Mouse (Mus musculus) heart, adult 2 months (tissue): ENCODE measurements around the gene Gm42906. TPM values are rescaled to one million over a fixed set of nuclear protein-coding genes. Genes with fewer than 3 reads are reported as not detected.

Experiments
- DNase-seq, 2 experiments: peaks; one replicate each; pipeline ENCODE4 v3.0.0; 2021
- H3K27ac ChIP-seq: fragments of 200-600 bp; 2 replicates; pipeline ENCODE4 v1.8.1; 2022
- H3K27me3 ChIP-seq: fragments of 200-500 bp; 2 replicates; pipeline ENCODE4 v1.6.1; 2012; ENCODE audit warnings: mild to moderate bottlenecking, low read length, inconsistent platforms, mixed read lengths; ENCODE audit not compliant: control insufficient read depth, insufficient read depth
- H3K36me3 ChIP-seq: fragments of 200-500 bp; 2 replicates; pipeline ENCODE4 v1.6.1; 2012; ENCODE audit warnings: low read length, inconsistent platforms; ENCODE audit not compliant: control insufficient read depth, insufficient read depth
- H3K4me1 ChIP-seq: fragments of 200-500 bp; 2 replicates; pipeline ENCODE4 v1.6.1; 2011; ENCODE audit warnings: low read length; ENCODE audit not compliant: control insufficient read depth, insufficient read depth
- H3K4me3 ChIP-seq: fragments of 200-600 bp; 2 replicates; pipeline ENCODE4 v1.8.1; 2022
- H3K79me2 ChIP-seq: fragments of 200-500 bp; replicated peaks from 2 replicates; pipeline ENCODE4 v1.6.1; 2012; ENCODE audit warnings: mild to moderate bottlenecking, inconsistent platforms, low read length, moderate library complexity, mixed read lengths; ENCODE audit not compliant: control insufficient read depth, insufficient read depth
- H3K9ac ChIP-seq: fragments of 200-500 bp; 2 replicates; pipeline ENCODE4 v1.6.1; 2012; ENCODE audit warnings: low read depth, mild to moderate bottlenecking, control low read depth, inconsistent platforms, low read length, mixed read lengths
- CTCF ChIP-seq: fragments of 200-600 bp; IDR thresholded peaks from 2 replicates; pipeline ENCODE4 v1.8.1; 2022; ENCODE audit warnings: antibody characterized with exemption, mild to moderate bottlenecking, moderate library complexity
- EP300 ChIP-seq: fragments of 200-500 bp; IDR thresholded peaks from 2 replicates; pipeline ENCODE4 v1.6.1; 2011; ENCODE audit warnings: low read depth, low read length, control low read depth; ENCODE audit not compliant: insufficient read depth
- POLR2A ChIP-seq: fragments of 200-500 bp; IDR thresholded peaks from 2 replicates; pipeline ENCODE4 v1.6.1; 2011; ENCODE audit warnings: mild to moderate bottlenecking, low read depth, low read length, control low read depth; ENCODE audit not compliant: insufficient read depth
- WGBS: fragments of 180-500 bp; shearing (Covaris S2); methylation state at CpG from one replicate; pipeline ENCODE4 v1.1.7; 2018; 5-methylcytosine and 5-hydroxymethylcytosine counted together
- intact Hi-C: fragments of 180-260 bp; cut with DNase I; formaldehyde crosslinking; loops from one replicate; pipeline ENCODE4 v1.15.1; 2025
- polyA plus RNA-seq: library from polyadenylated mRNA; depleted of rRNA; stranded (reverse); fragments of >200 nt; gene quantifications from 2 replicates; pipeline ENCODE4 v1.2.3, GENCODE M21; 2012
- total RNA-seq, 2 experiments: library from RNA; stranded (reverse); gene quantifications; 2 replicates each; pipeline ENCODE4 v1.2.3; 2021

Gene Gm42906
- total and polyA plus RNA-seq, 3 experiments: 2.9 TPM; not detected in 2

DNA sequence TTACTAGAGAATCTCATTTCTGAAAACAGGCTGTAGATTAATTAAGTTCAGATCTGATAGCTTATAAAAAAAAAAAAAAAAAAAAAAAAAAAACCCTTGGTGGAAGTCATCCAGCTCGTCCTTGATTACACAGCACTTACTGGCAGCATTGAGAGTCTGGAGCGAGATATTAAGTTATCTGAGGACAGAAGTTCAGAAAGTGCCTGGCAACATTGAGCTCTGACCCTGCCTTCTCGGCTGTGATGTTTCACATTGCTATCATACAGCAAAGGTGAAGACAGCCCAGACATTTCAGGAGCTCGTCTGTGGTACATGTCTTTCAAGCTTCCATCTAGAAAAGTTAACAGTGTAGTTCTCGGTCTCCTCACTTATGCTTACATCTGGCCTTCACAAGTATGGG lies 290.1 kb downstream of the Gm42906 start:
- DNase-seq: no peak
- Histone ChIP-seq H3K36me3 (peaks cover 22% of the 10 kb centered on the region), H3K4me3 (no peak overlapping the region), H3K9ac (no peak overlapping the region), H3K27ac (no peak overlapping the region; the same call in 1 of the 2 replicates), H3K4me1 (peaks cover 18% of the 10 kb centered on the region), H3K27me3 (no peaks in the 10 kb centered on the region), H3K79me2 (0 out of 2 replicates have a peak, but pooled peaks cover 4% of the 10 kb centered on the region)
- intact Hi-C loops: no loop called here
- WGBS: 31% methylated on average over 5 of the region's 5 CpGs
- no peak for TF ChIP-seq POLR2A
- 0 out of 2 replicates have a peak, but pooled peaks have one; percentile 38 for TF ChIP-seq EP300
- no peak for TF ChIP-seq CTCF

DNA sequence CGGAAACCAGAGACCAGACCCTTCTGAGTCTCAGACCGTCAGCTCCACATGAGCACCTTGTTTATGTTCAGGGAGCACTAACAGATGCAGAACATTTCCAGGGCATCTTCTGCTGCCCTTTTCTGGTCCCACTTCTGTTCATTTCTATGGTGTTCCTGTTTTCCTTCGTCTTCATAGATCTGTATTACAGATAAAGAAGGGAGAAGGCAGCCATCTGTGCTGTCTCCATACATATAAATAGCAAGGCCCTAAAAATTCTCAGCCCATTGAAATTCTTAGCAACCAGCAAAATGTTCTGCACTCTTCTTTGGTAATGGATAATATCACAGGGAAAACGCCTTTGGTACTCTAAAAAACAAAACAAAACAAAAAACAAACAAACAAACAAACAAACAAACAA lies 290.7 kb downstream of the Gm42906 start:
- 0 out of 2 replicates have a peak, but pooled peaks cover 4% of the 10 kb centered on the region for H3K79me2 ChIP-seq
- no peak overlapping the region for H3K4me3 ChIP-seq
- H3K9ac ChIP-seq: no peak overlapping the region
- DNase-seq: no peak
- intact Hi-C loops: no loop called here
- no peaks in the 10 kb centered on the region for H3K27me3 ChIP-seq
- peaks cover 19% of the 10 kb centered on the region for H3K36me3 ChIP-seq
- H3K27ac ChIP-seq: no peak overlapping the region
- WGBS: 77% methylated on average over 4 of the region's 4 CpGs
- H3K4me1 ChIP-seq: peaks cover 12% of the 10 kb centered on the region
- TF ChIP-seq POLR2A: no peak
- TF ChIP-seq EP300: no peak
- TF ChIP-seq CTCF: no peak

DNA sequence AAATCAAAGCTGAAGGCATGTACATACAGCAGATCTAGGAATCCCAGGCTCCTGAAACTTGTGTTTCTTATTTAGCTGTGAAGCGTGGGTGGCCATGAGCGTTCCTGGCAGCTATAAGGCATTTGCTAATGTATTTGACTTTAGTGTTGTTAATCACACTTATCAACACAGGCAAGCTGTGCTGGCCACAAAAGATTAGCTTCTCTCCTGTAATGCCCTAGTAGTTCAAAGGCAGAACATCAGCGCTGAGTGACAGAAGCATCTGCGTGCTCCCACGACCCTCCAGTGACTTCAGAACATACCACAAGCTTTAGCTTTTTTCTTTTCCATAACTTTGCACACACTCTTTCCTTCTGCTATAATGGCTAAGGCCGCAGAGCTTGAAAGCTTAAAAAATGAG lies 292.0 kb downstream of the Gm42906 start:
- no peak overlapping the region for H3K9ac ChIP-seq
- DNase-seq: no peak
- intact Hi-C loops: no loop called here
- H3K36me3 ChIP-seq: peaks cover 16% of the 10 kb centered on the region
- TF ChIP-seq CTCF: no peak
- no peak for TF ChIP-seq EP300
- no peak for TF ChIP-seq POLR2A
- H3K4me1 ChIP-seq: peaks cover 9% of the 10 kb centered on the region
- H3K27ac ChIP-seq: no peak overlapping the region
- no peaks in the 10 kb centered on the region for H3K27me3 ChIP-seq
- no peak overlapping the region for H3K4me3 ChIP-seq
- whole genome bisulfite sequencing: 74% methylated on average over 6 of the region's 6 CpGs
- 0 out of 2 replicates have a peak, but pooled peaks cover 3% of the 10 kb centered on the region for H3K79me2 ChIP-seq

DNA sequence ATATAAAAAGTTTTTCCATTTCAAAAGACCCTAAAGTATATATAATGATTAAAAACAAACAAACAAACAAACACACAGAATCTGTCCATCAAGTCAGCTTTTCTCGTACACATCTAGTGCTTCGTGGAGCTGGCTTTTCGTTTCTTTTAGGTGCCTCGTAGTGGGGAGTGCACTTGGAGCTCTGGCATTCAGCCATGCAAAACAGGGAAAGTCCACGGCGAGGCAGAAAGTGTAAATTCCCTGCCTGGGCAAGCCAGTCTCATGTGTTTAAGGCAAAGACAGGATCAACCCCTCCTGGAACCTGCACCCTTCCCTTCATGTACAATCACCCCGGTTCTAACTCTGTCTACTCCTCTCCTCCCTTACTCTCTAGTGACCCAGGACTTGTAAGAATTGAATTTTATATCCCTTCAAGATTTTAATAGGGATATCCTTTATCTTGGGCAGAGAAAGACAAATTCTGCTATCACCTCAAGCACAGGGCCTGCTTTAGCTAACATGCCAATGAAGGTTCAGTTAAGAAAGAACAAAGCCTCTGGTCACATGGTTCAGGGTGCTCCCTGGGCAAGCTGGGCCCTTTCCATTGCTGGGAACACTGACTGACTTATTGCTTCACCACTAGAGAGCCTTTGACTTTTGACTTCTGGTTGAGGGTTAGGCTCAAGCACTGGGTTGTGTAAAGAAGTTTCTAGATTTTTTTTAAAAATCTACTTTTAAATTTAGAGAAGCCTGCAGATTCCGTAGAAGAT lies 292.7 kb downstream of the Gm42906 start:
- intact Hi-C loops: no loop called here
- no peak overlapping the region for H3K27ac ChIP-seq

DNA sequence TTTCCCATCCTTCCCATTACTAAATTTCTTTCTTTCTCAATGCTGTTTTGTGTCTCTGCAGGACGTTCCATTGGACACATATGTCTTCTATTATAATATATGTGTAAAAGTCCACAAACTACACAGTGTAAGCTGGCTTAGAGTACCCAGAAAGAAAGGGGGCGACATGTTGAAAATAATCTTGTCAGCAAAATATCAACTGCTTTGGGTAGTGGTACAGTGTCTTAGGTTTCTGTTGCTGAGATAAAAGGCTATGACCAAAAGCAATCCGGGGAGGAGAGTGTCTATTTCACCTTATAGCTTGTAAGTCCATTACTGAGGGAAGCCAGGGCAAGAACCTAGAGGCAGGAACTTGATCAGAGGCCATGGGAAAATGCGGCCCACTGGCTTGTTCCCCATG lies 293.8 kb downstream of the Gm42906 start:
- H3K27ac ChIP-seq: no peak overlapping the region
- 0 out of 2 replicates have a peak, but pooled peaks cover 3% of the 10 kb centered on the region for H3K79me2 ChIP-seq
- no peak overlapping the region for H3K4me3 ChIP-seq
- peaks cover 16% of the 10 kb centered on the region for H3K4me1 ChIP-seq
- H3K27me3 ChIP-seq: no peaks in the 10 kb centered on the region
- peaks cover 17% of the 10 kb centered on the region for H3K36me3 ChIP-seq
- no peak for DNase-seq
- 97% methylated on average over 4 of the region's 4 CpGs for WGBS
- TF ChIP-seq EP300 (no peak), POLR2A (no peak), CTCF (no peak)
- intact Hi-C loops: no loop called here
- H3K9ac ChIP-seq: no peak overlapping the region

More for the DNA sequence above, 292.7 kb downstream of the Gm42906 start:
- 0 out of 2 replicates have a peak, but pooled peaks cover 3% of the 10 kb centered on the region for H3K79me2 ChIP-seq
- no peak for DNase-seq
- peaks cover 11% of the 10 kb centered on the region for H3K4me1 ChIP-seq
- no peaks in the 10 kb centered on the region for H3K27me3 ChIP-seq
- H3K4me3 ChIP-seq: no peak overlapping the region
- TF ChIP-seq EP300 (no peak), CTCF (no peak), POLR2A (no peak)
- no peak overlapping the region for H3K9ac ChIP-seq
- 54% methylated on average over 8 of the region's 8 CpGs for WGBS
- H3K36me3 ChIP-seq: peaks cover 16% of the 10 kb centered on the region

DNA sequence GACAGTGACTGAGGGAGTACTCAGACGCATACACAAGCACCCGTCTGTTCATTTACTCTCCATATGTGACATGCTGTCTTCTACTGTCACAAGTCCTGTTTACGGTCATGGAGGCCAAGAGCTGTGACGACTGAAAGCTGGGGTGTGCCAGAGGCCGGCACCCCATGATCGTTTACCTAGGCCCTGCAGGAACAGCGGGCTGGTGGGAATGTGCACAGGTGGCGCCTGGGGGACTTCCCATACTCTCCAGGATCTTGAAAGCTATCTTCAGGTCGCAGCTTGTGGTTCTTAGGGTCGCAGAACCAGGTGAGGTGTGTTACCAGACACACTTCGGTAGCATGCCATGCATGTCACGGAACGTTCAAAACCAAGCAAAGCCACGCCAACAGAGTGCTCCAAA lies 294.2 kb downstream of the Gm42906 start:
- Histone ChIP-seq H3K4me1 (peaks cover 16% of the 10 kb centered on the region), H3K4me3 (no peak overlapping the region), H3K9ac (no peak overlapping the region), H3K36me3 (peaks cover 15% of the 10 kb centered on the region), H3K79me2 (0 out of 2 replicates have a peak, but pooled peaks cover 3% of the 10 kb centered on the region), H3K27ac (no peak overlapping the region), H3K27me3 (no peaks in the 10 kb centered on the region)
- intact Hi-C loops: no loop called here
- WGBS: 96% methylated on average over 14 of the region's 14 CpGs
- TF ChIP-seq EP300 (no peak), POLR2A (no peak), CTCF (no peak)
- DNase-seq: no peak
